Mouse (Mus musculus) midbrain, embryonic 11.5 days (tissue): ENCODE measurements around the gene Fkbp10. TPM values are rescaled to one million over a fixed set of nuclear protein-coding genes. Genes with fewer than 3 reads are reported as not detected.

Experiments
- ATAC-seq: fragments of 200-750 bp; cut with Nextera tagmentation; 2 replicates; pipeline ENCODE4 v1.8.0; 2017; ENCODE audit warnings: moderate TSS enrichment, moderate library complexity; ENCODE audit not compliant: low FRiP score
- DNase-seq: peaks from one replicate; pipeline ENCODE4 v3.0.0; 2015; ENCODE audit warnings: low spot score; ENCODE audit errors: missing footprints
- H3K27ac ChIP-seq: fragments of 300-500 bp; sonication (generic); 2 replicates; pipeline ENCODE4 v1.5.1; 2014; ENCODE audit warnings: low read depth, low read length
- H3K27me3 ChIP-seq: fragments of 300-500 bp; sonication (generic); 2 replicates; pipeline ENCODE4 v1.6.1; 2014; ENCODE audit warnings: mild to moderate bottlenecking, low read length, moderate library complexity, mixed read lengths; ENCODE audit not compliant: control insufficient read depth, insufficient read depth
- H3K36me3 ChIP-seq: fragments of 300-500 bp; sonication (generic); 2 replicates; pipeline ENCODE4 v1.6.1; 2014; ENCODE audit warnings: mild to moderate bottlenecking, low read length, moderate library complexity, mixed read lengths; ENCODE audit not compliant: control insufficient read depth, insufficient read depth
- H3K4me1 ChIP-seq: fragments of 300-500 bp; sonication (generic); 2 replicates; pipeline ENCODE4 v1.6.1; 2014; ENCODE audit warnings: low read length; ENCODE audit not compliant: control insufficient read depth, insufficient read depth
- H3K4me2 ChIP-seq: fragments of 300-500 bp; sonication (generic); 2 replicates; pipeline ENCODE4 v1.6.1; 2014; ENCODE audit warnings: mild to moderate bottlenecking, moderate library complexity
- H3K4me3 ChIP-seq: fragments of 300-500 bp; sonication (generic); 2 replicates; pipeline ENCODE4 v1.5.1; 2014; ENCODE audit warnings: low read depth, low read length
- H3K9ac ChIP-seq: fragments of 300-500 bp; sonication (generic); 2 replicates; pipeline ENCODE4 v1.6.1; 2014; ENCODE audit warnings: low read length
- H3K9me3 ChIP-seq: fragments of 300-500 bp; sonication (generic); 2 replicates; pipeline ENCODE4 v1.6.1; 2016; ENCODE audit warnings: low read length; ENCODE audit not compliant: control insufficient read depth
- WGBS: fragments of 180-500 bp; shearing (Covaris S2); extraction: QIAGEN DNeasy Blood & Tissue Kit; methylation state at CpG from one replicate; pipeline ENCODE4 v1.1.7; 2014; 5-methylcytosine and 5-hydroxymethylcytosine counted together
- polyA plus RNA-seq: library from polyadenylated mRNA; unstranded; fragments of >200 nt; fragmentation: Nextera tagmentation; extraction: Ambion mirVana; gene quantifications from 2 replicates; pipeline ENCODE4 v1.2.1, GENCODE M21; 2014

Gene Fkbp10
- polyA plus RNA-seq, 1 experiment from 2014 or later: 33.0 TPM

DNA sequence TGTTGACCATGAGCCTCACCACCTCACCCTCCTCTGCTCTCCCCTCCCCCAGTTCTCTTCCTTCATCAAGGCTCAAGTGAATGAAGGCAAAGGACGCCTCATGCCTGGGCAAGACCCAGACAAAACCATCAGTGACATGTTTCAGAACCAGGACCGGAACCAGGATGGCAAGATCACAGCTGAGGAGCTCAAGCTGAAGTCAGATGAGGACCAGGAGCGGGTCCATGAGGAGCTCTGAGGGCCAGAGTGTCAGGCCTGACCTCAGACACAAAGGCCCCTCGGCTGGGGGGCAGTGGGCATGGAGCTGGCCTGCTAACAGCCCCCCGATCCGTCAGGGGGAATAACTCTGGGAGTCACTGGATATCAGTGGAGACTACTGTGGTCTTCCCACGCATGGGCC, 8.3 kb downstream of the Fkbp10 start:
- Histone ChIP-seq H3K27me3 (no peaks in the 10 kb centered on the region), H3K4me1 (no peaks in the 10 kb centered on the region), H3K4me3 (no peak overlapping the region), H3K4me2 (no peak overlapping the region), H3K9me3 (no peaks in the 10 kb centered on the region), H3K9ac (no peak overlapping the region), H3K36me3 (no peaks in the 10 kb centered on the region), H3K27ac (no peak overlapping the region)
- WGBS: 91% methylated on average over 7 of the region's 7 CpGs
- DNase-seq (no peak), ATAC-seq (no peak)

DNA sequence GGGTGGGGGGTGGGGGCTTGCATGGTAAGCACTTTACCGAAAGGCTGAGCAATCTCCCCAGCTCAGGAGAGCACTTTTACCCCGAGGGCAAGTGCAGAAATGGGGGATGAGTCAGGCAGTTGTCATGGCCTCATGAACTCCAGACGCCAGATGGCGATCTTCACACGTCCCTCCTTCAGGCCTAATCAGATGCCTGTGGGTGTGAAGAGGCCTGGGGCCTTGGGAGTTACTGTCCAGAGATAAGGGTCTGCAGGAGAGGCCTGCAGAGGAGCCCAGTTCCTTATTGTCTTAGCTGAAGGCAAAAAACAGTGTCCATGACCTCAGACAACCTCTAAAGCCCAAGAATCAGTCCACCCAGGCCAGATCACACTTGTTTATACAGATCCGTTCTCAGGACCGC, 10.4 kb downstream of the Fkbp10 start:
- H3K9me3 ChIP-seq: no peaks in the 10 kb centered on the region
- no peak overlapping the region for H3K27ac ChIP-seq
- H3K4me2 ChIP-seq: no peak overlapping the region
- H3K27me3 ChIP-seq: no peaks in the 10 kb centered on the region
- no peak overlapping the region for H3K9ac ChIP-seq
- ATAC-seq (no peak), DNase-seq (peak; percentile 89)
- H3K36me3 ChIP-seq: no peaks in the 10 kb centered on the region
- H3K4me1 ChIP-seq: no peaks in the 10 kb centered on the region
- no peak overlapping the region for H3K4me3 ChIP-seq
- WGBS: 36% methylated on average over 7 of the region's 7 CpGs

DNA sequence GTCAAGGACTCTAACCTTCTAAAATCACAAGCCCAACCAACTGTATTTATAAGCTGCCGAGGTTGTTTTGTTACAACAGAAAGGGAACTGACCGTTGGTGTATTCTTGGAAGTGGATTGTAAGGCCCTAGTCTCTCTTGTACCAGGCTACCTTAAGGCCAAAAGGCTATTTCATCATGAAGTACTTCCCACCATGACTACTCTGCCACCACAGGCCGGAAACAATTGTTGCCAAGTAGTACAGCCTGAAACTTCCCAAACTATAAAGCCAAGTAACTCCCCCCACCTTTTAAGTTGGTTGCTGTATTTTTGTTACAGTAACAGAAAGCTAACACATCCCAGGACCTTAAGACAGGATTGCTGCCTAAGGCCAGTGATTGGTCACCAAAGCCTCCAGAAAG, 11.3 kb downstream of the Fkbp10 start:
- 86% methylated on average over 3 of the region's 3 CpGs for WGBS
- no peak overlapping the region for H3K4me2 ChIP-seq
- DNase-seq (no peak), ATAC-seq (no peak)
- H3K9me3 ChIP-seq: no peaks in the 10 kb centered on the region
- H3K9ac ChIP-seq: no peak overlapping the region
- no peak overlapping the region for H3K4me3 ChIP-seq
- H3K27ac ChIP-seq: no peak overlapping the region
- no peaks in the 10 kb centered on the region for H3K27me3 ChIP-seq
- H3K36me3 ChIP-seq: no peaks in the 10 kb centered on the region
- H3K4me1 ChIP-seq: no peaks in the 10 kb centered on the region

DNA sequence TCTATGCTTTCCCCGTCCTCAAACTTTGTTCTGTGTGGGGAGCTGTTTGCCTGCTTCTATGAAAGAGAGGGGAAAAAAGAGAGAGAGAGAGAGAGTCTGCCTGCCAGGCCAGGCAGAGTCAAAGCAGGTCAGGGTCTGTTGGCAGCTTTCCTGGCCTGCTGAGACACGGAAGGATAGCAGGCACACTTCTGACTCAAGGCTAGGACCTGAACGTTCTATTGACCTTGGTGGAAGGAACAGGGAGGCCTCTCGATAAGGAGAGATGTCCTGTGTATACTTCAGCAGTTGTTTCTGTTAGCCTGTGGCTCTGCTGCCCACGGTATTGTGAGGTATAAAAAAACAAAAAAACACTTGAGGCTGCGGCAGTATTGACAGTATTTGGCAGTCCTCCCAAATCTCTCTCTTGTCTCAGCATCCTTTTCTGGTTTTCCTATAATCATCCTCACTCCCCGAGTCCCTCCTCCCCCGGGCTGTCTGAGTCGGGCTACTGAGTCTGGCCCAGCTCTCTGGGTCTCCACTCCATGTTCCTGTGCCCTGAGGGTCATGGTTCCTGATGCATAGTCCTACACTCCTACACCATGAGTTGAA, 13.2 kb downstream of the Fkbp10 start:
- WGBS: 88% methylated on average over 9 of the region's 9 CpGs
- no peak overlapping the region for H3K27ac ChIP-seq
- DNase-seq: no peak
- no peak overlapping the region for H3K4me3 ChIP-seq
- H3K9me3 ChIP-seq: no peaks in the 10 kb centered on the region
- H3K9ac ChIP-seq: no peak overlapping the region
- H3K27me3 ChIP-seq: no peaks in the 10 kb centered on the region
- no peaks in the 10 kb centered on the region for H3K36me3 ChIP-seq
- H3K4me1 ChIP-seq: no peaks in the 10 kb centered on the region
- ATAC-seq: no peak
- no peak overlapping the region for H3K4me2 ChIP-seq

DNA sequence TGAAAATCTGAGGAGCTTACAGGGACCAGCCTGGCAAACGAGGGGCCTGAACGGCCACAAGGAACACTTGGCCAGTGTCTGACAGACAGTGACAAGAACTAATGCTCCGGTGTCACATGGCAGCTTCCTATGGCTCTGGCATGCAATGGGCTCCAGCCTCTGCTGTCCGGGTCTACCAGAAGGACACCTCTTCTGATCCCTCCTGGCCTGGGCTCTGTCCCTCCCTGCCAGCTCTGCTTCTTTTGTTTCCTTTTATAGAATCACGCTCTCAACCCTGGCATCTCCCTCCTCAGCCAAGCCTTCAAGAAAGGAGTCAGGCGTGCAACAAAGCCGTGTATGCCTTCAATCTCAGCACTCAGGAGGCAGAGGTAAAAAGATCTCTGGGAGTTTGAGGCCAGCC, 14.6 kb downstream of the Fkbp10 start:
- Histone ChIP-seq H3K27ac (no peak overlapping the region), H3K9ac (no peak overlapping the region), H3K4me2 (no peak overlapping the region), H3K36me3 (no peaks in the 10 kb centered on the region), H3K27me3 (no peaks in the 10 kb centered on the region), H3K4me1 (no peaks in the 10 kb centered on the region), H3K4me3 (no peak overlapping the region), H3K9me3 (no peaks in the 10 kb centered on the region)
- no peak for ATAC-seq
- 96% methylated on average over 7 of the region's 7 CpGs for WGBS
- peak; percentile 53 for DNase-seq

DNA sequence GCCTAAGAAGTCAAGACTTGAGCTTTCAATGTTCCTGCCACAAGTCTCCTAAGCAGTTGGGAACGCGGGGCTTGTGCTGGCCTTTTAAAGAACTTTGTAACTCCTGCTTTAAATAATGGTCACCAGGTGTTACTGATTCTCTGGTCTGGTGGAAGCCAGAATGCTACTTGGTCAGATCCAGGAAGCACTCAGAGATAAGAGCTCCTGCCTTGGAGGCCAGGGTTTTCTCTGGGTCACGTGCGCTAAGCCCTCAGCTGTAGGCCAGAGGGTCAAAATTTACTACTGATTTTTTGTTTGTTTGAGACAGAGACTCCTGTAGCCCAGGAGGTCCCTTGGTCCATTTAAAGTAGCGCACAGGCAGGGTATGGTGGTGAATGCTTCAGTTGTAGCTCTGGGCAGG, 16.5 kb downstream of the Fkbp10 start:
- no peak overlapping the region for H3K9ac ChIP-seq
- ATAC-seq (no peak), DNase-seq (no peak)
- H3K27ac ChIP-seq: no peak overlapping the region
- 97% methylated on average over 5 of the region's 5 CpGs for WGBS
- no peaks in the 10 kb centered on the region for H3K36me3 ChIP-seq
- no peak overlapping the region for H3K4me2 ChIP-seq
- H3K4me1 ChIP-seq: no peaks in the 10 kb centered on the region
- no peaks in the 10 kb centered on the region for H3K27me3 ChIP-seq
- no peaks in the 10 kb centered on the region for H3K9me3 ChIP-seq
- no peak overlapping the region for H3K4me3 ChIP-seq

DNA sequence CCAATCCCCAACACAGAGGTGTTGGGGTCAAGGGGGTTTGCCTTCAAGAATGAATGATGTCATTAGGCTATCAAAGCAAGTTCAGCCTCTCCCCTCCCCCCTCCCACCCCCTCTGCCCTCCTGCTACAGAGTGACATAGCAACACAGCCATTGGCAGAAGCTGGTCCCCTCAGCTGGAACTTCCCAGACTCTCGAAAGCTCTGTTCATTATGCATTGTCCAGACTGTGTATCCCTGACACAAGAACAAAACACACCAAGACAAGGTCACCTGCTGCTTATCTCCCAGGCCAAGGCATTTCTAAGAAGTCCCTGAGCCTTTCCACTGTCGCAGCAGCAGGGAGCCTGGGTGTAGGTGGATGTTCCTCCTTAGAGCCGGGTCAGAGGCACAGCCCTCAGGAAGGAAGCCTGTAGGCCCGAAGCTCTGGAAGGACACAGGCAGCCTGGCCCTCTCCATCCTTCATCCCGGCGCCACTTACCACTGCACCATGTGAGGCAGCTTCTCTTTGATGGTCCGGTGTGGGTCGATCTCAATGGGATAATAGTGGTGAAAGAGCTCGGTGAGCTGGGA, 20.3 kb downstream of the Fkbp10 start:
- WGBS: 40% methylated on average over 9 of the region's 9 CpGs
- DNase-seq: peak; percentile 66

DNA sequence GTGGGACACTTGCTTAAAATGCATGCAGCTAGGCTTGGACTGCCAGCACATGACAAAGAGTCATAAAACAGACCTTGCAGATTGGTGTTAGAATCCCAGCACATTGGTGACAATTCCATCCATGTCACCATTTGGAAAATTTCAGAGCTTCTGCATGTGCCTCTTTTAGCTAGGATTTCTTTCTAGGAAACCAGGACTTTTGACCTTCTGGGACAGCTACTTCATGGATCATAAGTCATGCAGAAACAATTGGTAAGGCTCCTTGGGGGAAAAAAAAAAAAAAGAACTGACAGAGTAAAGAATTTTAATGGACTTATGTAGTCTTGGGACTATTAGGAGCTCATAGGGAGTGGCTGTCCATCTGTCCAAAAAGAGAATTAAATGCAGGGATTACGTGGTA, 22.4 kb downstream of the Fkbp10 start:
- Histone ChIP-seq H3K9me3 (no peaks in the 10 kb centered on the region), H3K27ac (no peak overlapping the region), H3K4me1 (peaks cover 7% of the 10 kb centered on the region), H3K27me3 (no peaks in the 10 kb centered on the region), H3K4me2 (no peak overlapping the region), H3K4me3 (no peak overlapping the region), H3K9ac (no peak overlapping the region), H3K36me3 (0 out of 2 replicates have a peak, but pooled peaks cover 2% of the 10 kb centered on the region)
- peak; percentile 67 for DNase-seq
- no peak for ATAC-seq
- 62% methylated on average over 1 of the region's 1 CpGs for WGBS

More for the DNA sequence above, 20.3 kb downstream of the Fkbp10 start:
- H3K9ac ChIP-seq: no peak overlapping the region
- no peak overlapping the region for H3K27ac ChIP-seq
- H3K27me3 ChIP-seq: no peaks in the 10 kb centered on the region
- ATAC-seq: no peak
- H3K36me3 ChIP-seq: 0 out of 2 replicates have a peak, but pooled peaks cover 2% of the 10 kb centered on the region
- no peaks in the 10 kb centered on the region for H3K9me3 ChIP-seq
- H3K4me3 ChIP-seq: no peak overlapping the region
- no peak overlapping the region for H3K4me2 ChIP-seq
- peaks cover 3% of the 10 kb centered on the region; the same call in 1 of the 2 replicates for H3K4me1 ChIP-seq

DNA sequence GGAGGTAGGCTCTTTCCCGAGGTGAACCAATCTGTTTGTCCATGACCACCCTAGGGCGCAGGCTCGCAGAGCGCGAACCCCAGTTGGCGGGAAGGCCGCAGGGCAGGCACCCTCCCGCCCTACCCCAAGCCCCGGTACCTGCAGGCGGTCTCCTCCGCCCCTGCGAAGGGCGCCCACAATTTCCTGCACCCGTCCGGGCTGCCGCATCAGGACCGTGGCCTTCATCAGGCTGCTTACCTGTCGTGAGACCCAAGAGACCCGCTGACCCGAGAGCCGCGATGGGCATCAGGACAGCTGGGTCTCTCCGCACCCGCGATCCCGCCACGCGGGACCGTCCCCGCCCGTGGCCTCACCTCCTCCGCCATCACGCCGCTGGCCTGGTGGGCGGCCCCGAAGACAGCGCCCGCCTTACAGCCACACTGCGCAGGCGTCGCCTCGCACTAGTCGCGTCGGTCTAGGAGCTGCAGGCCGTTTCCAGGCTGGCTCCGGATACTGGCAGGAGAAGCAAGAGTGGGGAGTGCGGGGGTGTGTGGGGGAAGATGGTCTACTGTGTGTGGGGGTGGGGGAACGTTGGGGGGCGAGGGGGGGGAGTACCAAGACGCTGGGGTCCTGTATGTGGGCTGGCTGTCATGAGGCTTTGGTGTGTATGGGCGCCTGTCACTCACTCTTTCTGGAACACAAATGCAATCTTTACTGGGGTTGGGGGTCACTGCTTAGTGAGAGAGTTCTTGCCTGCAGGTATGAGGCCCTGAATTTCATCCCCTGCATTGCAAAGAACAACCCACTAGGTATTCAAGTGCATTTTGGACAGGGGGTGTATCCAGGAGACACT, 25.4 kb downstream of the Fkbp10 start:
- peaks cover 7% of the 10 kb centered on the region for H3K4me1 ChIP-seq
- H3K27ac ChIP-seq: no peak overlapping the region; the same call in 1 of the 2 replicates
- DNase-seq (peak; percentile 97), ATAC-seq (peak; percentile 92)
- H3K36me3 ChIP-seq: 0 out of 2 replicates have a peak, but pooled peaks cover 2% of the 10 kb centered on the region
- no peaks in the 10 kb centered on the region for H3K9me3 ChIP-seq
- no peaks in the 10 kb centered on the region for H3K27me3 ChIP-seq
- H3K4me2 ChIP-seq: peak overlapping the region; percentile 64
- 1% methylated on average over 50 of the region's 52 CpGs for WGBS
- H3K4me3 ChIP-seq: peak overlapping the region; percentile 57
- H3K9ac ChIP-seq: peak overlapping the region; percentile 83
